Mouse (Mus musculus) heart, adult 2 months (tissue): ENCODE results near the gene 4933434E20Rik.

Experiments
- CTCF ChIP-seq: fragments of 200-600 bp; IDR thresholded peaks from 2 replicates; pipeline ENCODE4 v1.8.1; 2022; ENCODE audit warnings: antibody characterized with exemption, mild to moderate bottlenecking, moderate library complexity
- EP300 ChIP-seq: fragments of 200-500 bp; IDR thresholded peaks from 2 replicates; pipeline ENCODE4 v1.6.1; 2011; ENCODE audit warnings: low read depth, low read length, control low read depth; ENCODE audit not compliant: insufficient read depth

- TF ChIP-seq CTCF (no peak), EP300 (no peak)
Measured at GRCm38 (mm10) chr3:90111706-90112105, 60.3 kb downstream of the 4933434E20Rik start.
